Mouse (Mus musculus) kidney, adult 18-20 months (tissue): ENCODE results near the gene Thegl.
"Not testable (repeated sequence)": the region's sequence is repeated elsewhere in the genome, so short reads cannot be mapped to it uniquely, and the experiment has no call there.

ENCODE experiments used
- DNase-seq: peaks from one replicate; pipeline ENCODE4 v3.0.0; 2021

Gene Thegl

GRCm38 (mm10) chr5:77096194-77096593 is 80.4 kb downstream of the Thegl start:
- DNase-seq, result not testable (repeated sequence)

- no peak for DNase-seq
These were observed 81.9 kb downstream of the Thegl start for GRCm38 (mm10) chr5:77097686-77098085.

GRCm38 (mm10) chr5:77098874-77099273 is 83.1 kb downstream of the Thegl start:
- DNase-seq, result no peak

- DNase-seq, result no peak
These were observed 83.6 kb downstream of the Thegl start for GRCm38 (mm10) chr5:77099317-77099996.

GRCm38 (mm10) chr5:77099997-77100380 is 84.2 kb downstream of the Thegl start:
- no peak for DNase-seq

GRCm38 (mm10) chr5:77100691-77101090 is 84.9 kb downstream of the Thegl start:
- DNase-seq, result no peak

- DNase-seq, result no peak
These were observed 86.9 kb downstream of the Thegl start for GRCm38 (mm10) chr5:77102522-77103365.

GRCm38 (mm10) chr5:77107146-77107822 is 91.5 kb downstream of the Thegl start:
- DNase-seq, result no peak

GRCm38 (mm10) chr5:77108806-77109205 is 93.0 kb downstream of the Thegl start:
- DNase-seq, result no peak

GRCm38 (mm10) chr5:77109814-77110213 is 94.0 kb downstream of the Thegl start:
- DNase-seq, result no peak
